Mouse (Mus musculus) thymus, adult 2 months (tissue): ENCODE measurements around the gene Grhpr. TPM values are rescaled to one million over a fixed set of nuclear protein-coding genes. Genes with fewer than 3 reads are reported as not detected.

Experiments
- DNase-seq: peaks from one replicate; pipeline ENCODE4 v3.0.0; 2021
- H3K27ac ChIP-seq: fragments of 200-500 bp; 2 replicates; pipeline ENCODE4 v1.5.1; 2012; ENCODE audit warnings: low read length, control low read depth; ENCODE audit not compliant: control insufficient read depth, insufficient read depth
- H3K27me3 ChIP-seq: fragments of 200-500 bp; 2 replicates; pipeline ENCODE4 v1.6.1; 2012; ENCODE audit warnings: mild to moderate bottlenecking, low read length, moderate library complexity, mixed read lengths; ENCODE audit not compliant: control insufficient read depth, insufficient read depth
- H3K36me3 ChIP-seq: fragments of 200-500 bp; 2 replicates; pipeline ENCODE4 v1.6.1; 2012; ENCODE audit warnings: mild to moderate bottlenecking, low read length, moderate library complexity; ENCODE audit not compliant: control insufficient read depth, insufficient read depth
- H3K4me1 ChIP-seq: fragments of 200-500 bp; replicated peaks from 2 replicates; pipeline ENCODE4 v1.6.1; 2012; ENCODE audit warnings: low read length; ENCODE audit not compliant: control insufficient read depth, insufficient read depth
- H3K4me3 ChIP-seq: fragments of 200-500 bp; 2 replicates; pipeline ENCODE4 v1.5.1; 2012; ENCODE audit warnings: mild to moderate bottlenecking, low read length, control low read depth, moderate library complexity; ENCODE audit not compliant: control insufficient read depth, insufficient read depth
- CTCF ChIP-seq: fragments of 200-500 bp; IDR thresholded peaks from 2 replicates; pipeline ENCODE4 v1.5.1; 2012; ENCODE audit warnings: mild to moderate bottlenecking, control low read depth, low read length, moderate library complexity, borderline replicate concordance; ENCODE audit not compliant: control insufficient read depth, poor library complexity, insufficient read depth; ENCODE audit errors: extremely low read depth
- POLR2A ChIP-seq: fragments of 200-500 bp; IDR thresholded peaks from 2 replicates; pipeline ENCODE4 v1.6.1; 2012; ENCODE audit warnings: mild to moderate bottlenecking, low read length, control low read depth, moderate library complexity; ENCODE audit not compliant: control insufficient read depth, poor library complexity, insufficient read depth; ENCODE audit errors: extremely low read depth
- WGBS: fragments of 180-500 bp; shearing (Covaris S2); methylation state at CpG from one replicate; pipeline ENCODE4 v1.1.7; 2018; 5-methylcytosine and 5-hydroxymethylcytosine counted together
- polyA plus RNA-seq: library from polyadenylated mRNA; depleted of rRNA; stranded (reverse); fragments of >200 nt; gene quantifications from 2 replicates; pipeline ENCODE4 v1.2.3, GENCODE M21; 2012

Gene Grhpr
- polyA plus RNA-seq, 1 experiment: 33.3 TPM

DNA sequence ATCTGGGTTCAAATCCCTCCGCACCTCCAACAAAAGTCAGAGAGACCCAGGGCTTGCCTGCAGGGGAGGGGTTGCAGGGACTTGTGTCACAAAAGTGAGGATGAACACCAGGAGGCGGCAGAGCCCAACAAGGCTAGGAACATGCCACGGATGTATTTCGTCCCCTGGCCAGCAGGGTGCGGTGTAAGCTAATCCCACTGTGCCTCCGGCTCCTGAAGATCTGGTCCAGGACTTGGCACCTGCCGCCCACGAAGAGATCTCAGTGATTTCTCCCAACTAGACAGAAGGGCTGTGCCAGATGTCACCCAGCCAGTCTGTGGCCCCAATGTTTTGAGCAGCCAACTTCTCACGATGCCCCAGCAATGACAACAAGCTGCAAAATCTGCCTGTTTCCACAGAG lies 7.7 kb upstream of the Grhpr start:
- Histone ChIP-seq H3K27me3 (no peaks in the 10 kb centered on the region), H3K4me1 (peaks cover 6% of the 10 kb centered on the region), H3K27ac (no peak overlapping the region), H3K36me3 (no peaks in the 10 kb centered on the region), H3K4me3 (peak overlapping the region; percentile 17; the same call in 1 of the 2 replicates)
- peak; percentile 93 for DNase-seq
- 10% methylated on average over 9 of the region's 9 CpGs for WGBS
- TF ChIP-seq CTCF (peak; percentile 94), POLR2A (no peak)

DNA sequence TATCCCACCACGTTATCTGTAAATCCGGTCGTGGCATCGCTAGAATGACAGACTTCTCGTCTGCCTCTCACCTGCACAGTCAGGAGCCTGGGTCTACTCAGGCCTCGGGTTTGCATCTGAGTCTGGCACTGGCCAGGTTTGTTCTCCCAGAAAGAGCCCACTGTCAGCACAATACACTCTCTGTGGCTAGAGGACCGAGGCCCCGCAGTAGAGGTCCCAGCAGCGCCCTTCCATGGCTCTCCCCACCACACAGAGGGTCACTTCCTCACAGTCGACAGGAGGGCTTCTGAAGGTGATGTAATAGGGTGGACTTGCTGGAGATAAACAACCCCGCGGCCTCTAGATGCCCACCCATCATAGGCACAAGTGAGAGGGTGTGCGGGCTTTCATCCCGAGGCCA lies 7.3 kb upstream of the Grhpr start:
- Histone ChIP-seq H3K36me3 (no peaks in the 10 kb centered on the region), H3K27ac (no peak overlapping the region), H3K4me1 (peaks cover 6% of the 10 kb centered on the region), H3K27me3 (no peaks in the 10 kb centered on the region), H3K4me3 (peak overlapping the region; percentile 17; the same call in 1 of the 2 replicates)
- TF ChIP-seq POLR2A (no peak), CTCF (no peak)
- DNase-seq: no peak
- WGBS: 55% methylated on average over 14 of the region's 14 CpGs

DNA sequence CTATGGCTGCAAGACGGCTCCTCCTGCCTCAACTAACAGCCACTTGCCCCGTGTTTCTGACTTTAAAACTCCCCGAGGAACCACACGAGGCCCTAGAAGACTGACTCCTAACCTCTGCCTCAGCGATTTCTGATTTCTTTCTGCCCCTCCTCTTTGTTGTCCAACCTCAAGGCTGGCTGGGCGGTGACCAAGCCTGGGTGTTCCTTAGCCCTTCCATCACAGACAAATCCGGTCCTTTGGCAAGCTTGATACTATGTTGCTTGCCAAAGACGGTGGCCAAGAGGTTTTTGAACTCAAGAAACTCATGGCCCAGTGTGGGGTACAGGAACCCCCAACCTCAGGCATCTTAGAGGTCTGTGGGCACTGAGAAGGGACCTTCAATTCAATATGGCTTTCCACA lies 6.9 kb upstream of the Grhpr start:
- Histone ChIP-seq H3K4me1 (peaks cover 6% of the 10 kb centered on the region), H3K27me3 (no peaks in the 10 kb centered on the region), H3K4me3 (no peak overlapping the region), H3K27ac (no peak overlapping the region), H3K36me3 (no peaks in the 10 kb centered on the region)
- no peak for DNase-seq
- WGBS: 88% methylated on average over 8 of the region's 8 CpGs
- TF ChIP-seq POLR2A: no peak
- TF ChIP-seq CTCF: no peak

DNA sequence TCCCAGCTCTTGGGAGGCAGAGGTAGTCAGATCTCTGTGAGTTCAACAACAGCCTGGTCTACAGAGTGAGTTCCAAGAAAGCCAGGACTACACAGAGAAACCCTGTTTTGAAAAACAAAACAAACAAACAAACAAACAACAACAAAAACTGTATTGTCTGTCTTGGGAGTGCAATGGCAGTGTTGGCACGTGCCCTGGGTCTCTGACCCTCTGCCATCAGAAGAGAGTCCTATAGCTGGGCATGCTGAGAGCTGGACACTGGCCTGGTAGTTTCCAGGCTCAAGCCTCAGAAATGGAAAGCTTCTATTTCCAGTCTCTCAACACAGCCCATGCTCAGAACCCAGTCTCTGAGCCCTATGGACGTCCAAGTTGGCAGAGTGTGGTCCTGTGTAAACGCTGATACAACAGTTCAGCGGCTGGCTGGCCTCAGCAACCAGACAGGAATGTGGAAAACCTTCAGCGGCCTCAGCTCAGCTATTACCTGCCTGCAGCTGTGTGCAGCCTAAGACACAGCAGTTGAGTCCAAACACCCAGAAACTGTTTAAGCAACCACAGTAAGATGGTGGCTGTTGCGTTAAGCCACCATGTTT lies 5.1 kb upstream of the Grhpr start:
- H3K4me1 ChIP-seq: peaks cover 9% of the 10 kb centered on the region
- no peak overlapping the region for H3K27ac ChIP-seq
- H3K36me3 ChIP-seq: no peaks in the 10 kb centered on the region
- WGBS: 87% methylated on average over 6 of the region's 6 CpGs
- H3K27me3 ChIP-seq: no peaks in the 10 kb centered on the region
- H3K4me3 ChIP-seq: no peak overlapping the region
- TF ChIP-seq POLR2A: no peak
- no peak for TF ChIP-seq CTCF
- DNase-seq: no peak

DNA sequence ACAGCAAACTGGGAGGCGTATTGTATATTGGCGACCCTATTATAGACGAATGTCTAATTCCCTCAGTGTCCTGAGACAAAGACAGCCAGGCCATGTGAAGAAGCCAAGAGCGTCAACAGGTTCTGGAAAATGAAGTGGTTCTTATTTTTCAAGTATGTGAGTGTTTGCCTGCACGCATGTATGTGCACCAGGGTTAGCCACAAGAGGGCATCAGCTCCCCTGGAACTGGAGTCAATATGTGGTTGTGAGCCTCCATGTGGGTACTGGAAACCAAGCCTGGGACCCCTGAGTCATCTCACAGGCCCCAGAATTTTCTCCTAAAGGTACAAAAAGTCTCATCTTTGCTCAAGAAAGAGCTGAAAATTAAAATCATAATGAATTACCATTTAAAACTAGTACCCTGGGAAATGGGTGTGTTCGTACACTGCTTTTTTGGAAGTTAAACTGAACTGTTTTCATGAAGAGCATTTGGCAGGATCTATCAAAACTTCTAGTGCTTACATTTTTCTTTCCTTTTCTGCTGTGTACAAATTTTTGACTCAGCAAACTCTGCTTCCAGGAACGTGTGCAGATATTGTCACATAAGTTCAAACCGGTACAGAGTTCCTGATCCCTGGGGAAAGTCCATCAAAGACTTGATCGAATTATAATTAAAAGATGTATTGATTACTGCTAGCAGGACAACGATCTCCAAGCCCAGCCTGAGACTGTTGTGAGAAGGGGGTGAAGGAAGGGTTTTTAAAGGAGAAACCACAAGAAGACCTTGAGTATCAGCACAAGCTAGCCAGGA lies 4.1 kb upstream of the Grhpr start:
- 96% methylated on average over 10 of the region's 10 CpGs for WGBS
- Histone ChIP-seq H3K4me3 (no peak overlapping the region), H3K4me1 (peaks cover 16% of the 10 kb centered on the region), H3K36me3 (no peaks in the 10 kb centered on the region), H3K27me3 (no peaks in the 10 kb centered on the region), H3K27ac (no peak overlapping the region)
- no peak for DNase-seq
- TF ChIP-seq POLR2A (no peak), CTCF (no peak)

DNA sequence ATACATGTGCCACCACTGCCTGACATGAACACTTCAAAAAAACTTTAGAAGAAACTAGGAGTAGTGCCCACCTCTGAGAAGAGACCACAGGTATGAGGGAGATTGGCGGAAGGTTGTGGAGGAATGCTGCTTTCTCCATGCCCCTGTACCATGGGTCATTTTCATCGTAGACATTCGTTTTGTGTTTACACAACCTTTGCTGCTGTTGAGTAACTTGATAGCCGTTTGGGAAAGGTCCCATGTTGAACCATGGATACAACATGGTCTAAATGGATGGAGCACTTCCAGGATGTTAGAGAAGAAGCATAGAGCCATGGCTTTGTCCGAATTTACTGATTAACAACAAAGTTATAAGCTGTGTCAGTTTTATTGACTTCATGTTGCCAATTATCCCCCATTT lies 3.0 kb upstream of the Grhpr start:
- TF ChIP-seq CTCF (no peak), POLR2A (no peak)
- peaks cover 19% of the 10 kb centered on the region for H3K4me1 ChIP-seq
- no peaks in the 10 kb centered on the region for H3K36me3 ChIP-seq
- H3K27ac ChIP-seq: no peak overlapping the region
- DNase-seq: no peak
- H3K27me3 ChIP-seq: no peaks in the 10 kb centered on the region
- WGBS: 91% methylated on average over 5 of the region's 5 CpGs
- H3K4me3 ChIP-seq: no peak overlapping the region
